Mouse (Mus musculus): ENCODE data around the gene Hexim1. TPM values are rescaled to one million over a fixed set of nuclear protein-coding genes. Genes with fewer than 3 reads are reported as not detected.

Gene Hexim1
- polyA plus RNA-seq, 1 experiment from 2014 or later, result 4.4 TPM

Other genes starting within 250 kb of the Hexim1 start
- 207 and 208 TPM in 2 replicates for gene Eftud2, start 235.2 kb upstream of the Hexim1 start, polyA plus RNA-seq (2015; fragmentation: Nextera tagmentation; extraction: Ambion mirVana)
- 2.7 and 3.2 TPM in 2 replicates for gene Ccdc103, start 235.0 kb upstream of the Hexim1 start, polyA plus RNA-seq (2015; fragmentation: Nextera tagmentation; extraction: Ambion mirVana)
- not detected in 2 replicates for gene Fam187a, start 231.1 kb upstream of the Hexim1 start, polyA plus RNA-seq (2015; fragmentation: Nextera tagmentation; extraction: Ambion mirVana)
- gene Gfap, start 215.3 kb upstream of the Hexim1 start, polyA plus RNA-seq (2015; fragmentation: Nextera tagmentation; extraction: Ambion mirVana), result 0.25 and 0.37 TPM in 2 replicates
- gene Kif18b, start 191.1 kb upstream of the Hexim1 start, polyA plus RNA-seq (2015; fragmentation: Nextera tagmentation; extraction: Ambion mirVana), result 13.8 and 15.2 TPM in 2 replicates
- gene C1ql1, start 169.5 kb upstream of the Hexim1 start, polyA plus RNA-seq (2015; fragmentation: Nextera tagmentation; extraction: Ambion mirVana), result 1.4 and 1.8 TPM in 2 replicates
- 56.8 and 59.9 TPM in 2 replicates for gene Nmt1, start 88.0 kb upstream of the Hexim1 start, polyA plus RNA-seq (2015; fragmentation: Nextera tagmentation; extraction: Ambion mirVana)
- 147 and 150 TPM in 2 replicates for gene Dcakd, start 87.9 kb upstream of the Hexim1 start, polyA plus RNA-seq (2015; fragmentation: Nextera tagmentation; extraction: Ambion mirVana)
- 2.5 and 3.6 TPM in 2 replicates for gene Plcd3, start 14.6 kb upstream of the Hexim1 start, polyA plus RNA-seq (2015; fragmentation: Nextera tagmentation; extraction: Ambion mirVana)
- 15.7 and 18.3 TPM in 2 replicates for gene Acbd4, start 14.5 kb upstream of the Hexim1 start, polyA plus RNA-seq (2015; fragmentation: Nextera tagmentation; extraction: Ambion mirVana)
- 8.3 and 9.6 TPM in 2 replicates for gene Hexim2, start 16.2 kb downstream of the Hexim1 start, polyA plus RNA-seq (2015; fragmentation: Nextera tagmentation; extraction: Ambion mirVana)
- gene Fmnl1, start 54.9 kb downstream of the Hexim1 start, polyA plus RNA-seq (2015; fragmentation: Nextera tagmentation; extraction: Ambion mirVana), result 2.7 and 3.7 TPM in 2 replicates
- gene 1700023F06Rik, start 92.3 kb downstream of the Hexim1 start, polyA plus RNA-seq (2015; fragmentation: Nextera tagmentation; extraction: Ambion mirVana), result 0.87 and 1.1 TPM in 2 replicates
- not detected in 2 replicates for gene Spata32, start 102.2 kb downstream of the Hexim1 start, polyA plus RNA-seq (2015; fragmentation: Nextera tagmentation; extraction: Ambion mirVana)
- gene Map3k14, start 151.2 kb downstream of the Hexim1 start, polyA plus RNA-seq (2015; fragmentation: Nextera tagmentation; extraction: Ambion mirVana), result 2.8 and 3.5 TPM in 2 replicates
- 17.0 and 17.3 TPM in 2 replicates for gene Arhgap27, start 247.5 kb downstream of the Hexim1 start, polyA plus RNA-seq (2015; fragmentation: Nextera tagmentation; extraction: Ambion mirVana)